Mouse (Mus musculus) bone marrow, adult 2 months (tissue): ENCODE results near the gene Prdx5.

Experiments used
- CTCF ChIP-seq: fragments of 200-500 bp; IDR thresholded peaks from 2 replicates; pipeline ENCODE4 v1.5.1; 2011; ENCODE audit warnings: low read length, control low read depth; ENCODE audit not compliant: control insufficient read depth, insufficient read depth
- POLR2A ChIP-seq: fragments of 200-500 bp; IDR thresholded peaks from 2 replicates; pipeline ENCODE4 v1.6.1; 2011; ENCODE audit warnings: low read depth, mild to moderate bottlenecking, control low read depth, low read length, borderline replicate concordance; ENCODE audit not compliant: control insufficient read depth

DNA sequence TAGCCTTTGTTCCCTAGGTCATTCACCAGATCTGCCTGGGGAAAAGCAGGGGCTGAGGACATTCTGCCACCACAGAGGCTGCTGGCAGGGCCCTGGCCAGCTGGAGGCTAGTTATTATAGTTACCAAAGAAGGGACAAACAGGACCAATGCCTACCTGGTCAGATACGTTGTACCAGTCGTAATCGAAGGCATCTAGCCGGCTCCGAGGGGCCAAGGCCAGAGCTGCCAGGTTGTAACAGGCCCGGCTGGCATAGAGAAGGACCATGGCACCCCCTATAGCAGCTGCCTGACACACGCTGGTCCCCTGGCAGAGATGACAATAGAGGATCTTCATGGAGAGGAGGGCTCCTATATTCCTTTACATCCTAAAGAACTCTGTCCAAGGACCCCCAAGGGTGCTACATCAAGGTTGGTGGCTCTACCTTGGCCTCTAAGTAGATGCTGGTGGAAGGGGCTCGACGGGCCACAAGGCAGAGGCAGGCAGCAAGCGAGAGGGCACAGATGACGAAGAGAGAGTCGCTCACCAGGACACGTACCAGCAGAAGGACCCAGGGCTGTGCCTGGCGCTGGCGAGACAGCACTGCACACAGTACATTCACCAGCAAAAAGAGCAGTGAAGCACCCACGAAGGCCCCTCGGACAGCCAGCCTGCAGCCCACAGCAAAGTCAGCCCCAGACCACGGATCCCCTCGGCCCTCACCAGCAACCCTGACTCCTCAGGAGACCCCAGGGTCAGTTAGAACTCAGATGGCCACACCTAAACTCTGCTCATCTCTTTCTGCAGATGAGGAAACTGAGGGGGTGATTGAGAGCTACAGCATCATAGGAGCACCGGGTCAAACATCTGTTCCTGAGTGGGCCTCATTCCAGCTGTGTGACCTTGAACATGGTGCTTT lies 29.4 kb upstream of the Prdx5 start:
- TF ChIP-seq POLR2A (no peak), CTCF (no peak)
